In genomic region chr7:102255954-102256353, GRCm38 (mm10) we compare ENCODE assay signal across 8 mouse cellular contexts. TPM values are rescaled to one million over a fixed set of nuclear protein-coding genes. Genes with fewer than 3 reads are reported as not detected.
DNase-seq lines count a peak whose midpoint lies in the region; ATAC-seq and TF ChIP-seq lines count a peak whose summit lies in the region.

TSS of gene Rhog (minus strand) at chr7:102256054.

- no peak within 1 kb of the TSS for H3K9ac ChIP-seq in liver, embryonic 11.5 days (ENCODE audit: low read depth, low read length)
- no peak within 1 kb of the TSS for H3K9ac ChIP-seq in heart, embryonic 12.5 days
- H3K9ac ChIP-seq in midbrain, postnatal 0 days (replicated peaks; ENCODE audit: low read length, poor library complexity, severe bottlenecking): no peak within 1 kb of the TSS

- no peaks in the 10 kb centered on the region for H3K27me3 ChIP-seq in liver, embryonic 11.5 days (replicated peaks; ENCODE audit: control insufficient read depth, insufficient read depth, low read length)
- no peaks in the 10 kb centered on the region for H3K27me3 ChIP-seq in embryonic facial prominence, embryonic 10.5 days (replicated peaks; ENCODE audit: low read depth, poor library complexity, severe bottlenecking)
- no peaks in the 10 kb centered on the region for H3K27me3 ChIP-seq in heart, embryonic 12.5 days (replicated peaks)
- no peaks in the 10 kb centered on the region for H3K27me3 ChIP-seq in midbrain, postnatal 0 days (ENCODE audit: insufficient read depth, low read length)

- H3K9me3 ChIP-seq in liver, embryonic 11.5 days (ENCODE audit: control insufficient read depth, low read length): no peaks in the 10 kb centered on the region
- H3K9me3 ChIP-seq in embryonic facial prominence, embryonic 10.5 days: no peaks in the 10 kb centered on the region
- no peaks in the 10 kb centered on the region for H3K9me3 ChIP-seq in heart, embryonic 12.5 days (replicated peaks)
- H3K9me3 ChIP-seq in midbrain, postnatal 0 days (ENCODE audit: low read length): no peaks in the 10 kb centered on the region

- no peak within 1 kb of the TSS for H3K4me3 ChIP-seq in liver, embryonic 11.5 days (ENCODE audit: low read depth, low read length)
- no peak within 1 kb of the TSS for H3K4me3 ChIP-seq in embryonic facial prominence, embryonic 10.5 days
- H3K4me3 ChIP-seq in heart, embryonic 12.5 days: no peak within 1 kb of the TSS
- no peak within 1 kb of the TSS for H3K4me3 ChIP-seq in midbrain, postnatal 0 days (ENCODE audit: low read depth, low read length)

- ATAC-seq in liver, embryonic 11.5 days (replicated peaks; ENCODE audit: low FRiP score): no peak
- no peak for ATAC-seq in heart, embryonic 12.5 days (ENCODE audit: insufficient number of reproducible peaks, low FRiP score)
- ATAC-seq in midbrain, postnatal 0 days (ENCODE audit: low FRiP score): no peak

- no peak for DNase-seq in liver, embryonic 11.5 days (ENCODE audit: low spot score)
- no peak for DNase-seq in liver
- no peak for DNase-seq in embryonic facial prominence, embryonic 10.5 days (ENCODE audit: low spot score)
- no peak for DNase-seq in left cerebral cortex, adult 8-10 months (ENCODE audit: low spot score in 2 of 2)
- DNase-seq in midbrain, postnatal 0 days (ENCODE audit: low spot score): no peak
- no peak for DNase-seq in yolk sac, embryonic 10.5 days (ENCODE audit: low spot score)
- DNase-seq in ovary, postnatal 36 days (ENCODE audit: low spot score): no peak

- no peak for TF ChIP-seq CTCF in midbrain, postnatal 0 days (IDR thresholded peaks at IDR 0.05)

- WGBS in liver, embryonic 11.5 days: 78% methylated on average over 3 of the region's 3 CpGs
- 85% methylated on average over 3 of the region's 3 CpGs for WGBS in embryonic facial prominence, embryonic 10.5 days
- WGBS in heart, embryonic 12.5 days: 73% methylated on average over 3 of the region's 3 CpGs
- WGBS in midbrain, postnatal 0 days: 83% methylated on average over 3 of the region's 3 CpGs

- H3K36me3 ChIP-seq in liver, embryonic 11.5 days (ENCODE audit: control insufficient read depth, insufficient read depth, low read length): no peaks in the 10 kb centered on the region
- H3K36me3 ChIP-seq in embryonic facial prominence, embryonic 10.5 days (replicated peaks): no peaks in the 10 kb centered on the region
- H3K36me3 ChIP-seq in heart, embryonic 12.5 days: no peaks in the 10 kb centered on the region
- H3K36me3 ChIP-seq in midbrain, postnatal 0 days (ENCODE audit: insufficient read depth, low read length): no peaks in the 10 kb centered on the region

- no peak within 1 kb of the TSS for H3K4me2 ChIP-seq in liver, embryonic 11.5 days
- H3K4me2 ChIP-seq in heart, embryonic 12.5 days: no peak within 1 kb of the TSS
- H3K4me2 ChIP-seq in midbrain, postnatal 0 days (ENCODE audit: low read depth, low read length, poor library complexity, severe bottlenecking): no peak within 1 kb of the TSS

- H3K4me1 ChIP-seq in liver, embryonic 11.5 days (replicated peaks; ENCODE audit: control insufficient read depth, insufficient read depth, low read length): peaks cover 7% of the 10 kb centered on the region; the same call in 1 of the 2 replicates
- peaks cover 9% of the 10 kb centered on the region for H3K4me1 ChIP-seq in embryonic facial prominence, embryonic 10.5 days
- H3K4me1 ChIP-seq in heart, embryonic 12.5 days (replicated peaks): peaks cover 4% of the 10 kb centered on the region; the same call in 1 of the 2 replicates
- H3K4me1 ChIP-seq in midbrain, postnatal 0 days (ENCODE audit: insufficient read depth, low read length): no peaks in the 10 kb centered on the region

- no peak within 1 kb of the TSS for H3K27ac ChIP-seq in liver, embryonic 11.5 days (ENCODE audit: low read depth, low read length)
- H3K27ac ChIP-seq in embryonic facial prominence, embryonic 10.5 days (replicated peaks): no peak within 1 kb of the TSS
- H3K27ac ChIP-seq in heart, embryonic 12.5 days (ENCODE audit: poor library complexity, severe bottlenecking): no peak within 1 kb of the TSS
- H3K27ac ChIP-seq in midbrain, postnatal 0 days (ENCODE audit: low read depth, low read length): no peak within 1 kb of the TSS

RNA-seq across cellular contexts. Expression of gene Rhog, which starts in this region (rescaled TPM):
- polyA plus RNA-seq in liver, embryonic 11.5 days (2014; fragmentation: Nextera tagmentation; extraction: Ambion mirVana): 76.8 and 81.1 TPM in 2 replicates
- 42.5 and 48.4 TPM in 2 replicates for polyA plus RNA-seq in embryonic facial prominence, embryonic 10.5 days (2016; fragmentation: Nextera tagmentation; extraction: Ambion mirVana)
- 41.9 and 42.7 TPM in 2 replicates for polyA plus RNA-seq in heart, embryonic 12.5 days (2016; fragmentation: Nextera tagmentation; extraction: Ambion mirVana)
- total RNA-seq in left cerebral cortex, adult 8-10 months (2022): 10 to 100 TPM; 34.4 to 46.5 (median 39.2) TPM
- 11.0 and 11.3 TPM in 2 replicates for total RNA-seq in midbrain, postnatal 0 days (2014; rRNA removed)
- polyA plus RNA-seq in midbrain, postnatal 0 days (2015; fragmentation: Nextera tagmentation; extraction: Ambion mirVana): 15.8 and 17.2 TPM in 2 replicates
